Mouse (Mus musculus): ENCODE measurements around the gene Zc3h7a.
A peak's percentile ranks its signal among the peaks of the same experiment; 100 is the strongest.
"Not testable (repeated sequence)": the region's sequence is repeated elsewhere in the genome, so short reads cannot be mapped to it uniquely, and the experiment has no call there.

Gene Zc3h7a

GRCm38 (mm10) chr16:11176208-11176883 is at the start of gene Zc3h7a:
Zc3h7a (minus strand) TSS chr16:11176393.
- DNase-seq, result peak; percentile 87 to 90

- no peak for DNase-seq
Observed at GRCm38 (mm10) chr16:11217801-11218200, 41.6 kb upstream of the Zc3h7a start.

GRCm38 (mm10) chr16:11203600-11204390 is 27.6 kb upstream of the Zc3h7a start:
- no peak for DNase-seq

GRCm38 (mm10) chr16:11202571-11203554 is 26.7 kb upstream of the Zc3h7a start, which contains the start of gene Rsl1d1:
Rsl1d1 (minus strand) TSS chr16:11203331.
- peak; percentile 89 to 90 for DNase-seq

- no peak for DNase-seq
Observed at GRCm38 (mm10) chr16:11201740-11202394, 25.7 kb upstream of the Zc3h7a start.

- no peak for DNase-seq
Observed at GRCm38 (mm10) chr16:11200247-11200646, 24.1 kb upstream of the Zc3h7a start.

- DNase-seq, result no peak
Observed at GRCm38 (mm10) chr16:11198467-11198866, 22.3 kb upstream of the Zc3h7a start.

GRCm38 (mm10) chr16:11197052-11197451 is 20.9 kb upstream of the Zc3h7a start:
- no peak for DNase-seq

GRCm38 (mm10) chr16:11193231-11193630 is 17.0 kb upstream of the Zc3h7a start:
- no peak for DNase-seq

- peak; percentile 57 to 58 for DNase-seq
Observed at GRCm38 (mm10) chr16:11190150-11190549, 14.0 kb upstream of the Zc3h7a start.

- no peak for DNase-seq
Observed at GRCm38 (mm10) chr16:11177404-11177803, 1.2 kb upstream of the Zc3h7a start.

- DNase-seq, result no peak
Observed at GRCm38 (mm10) chr16:11176884-11177244, 671 bp upstream of the Zc3h7a start.

GRCm38 (mm10) chr16:11175489-11176207 is 545 bp downstream of the Zc3h7a start:
- no peak for DNase-seq

GRCm38 (mm10) chr16:11175100-11175488 is 1.1 kb downstream of the Zc3h7a start:
- DNase-seq, result no peak

GRCm38 (mm10) chr16:11174671-11175081 is 1.5 kb downstream of the Zc3h7a start:
- DNase-seq, result peak; percentile 36 to 40

GRCm38 (mm10) chr16:11171679-11172078 is 4.5 kb downstream of the Zc3h7a start:
- no peak for DNase-seq

GRCm38 (mm10) chr16:11166431-11166830 is 9.8 kb downstream of the Zc3h7a start:
- DNase-seq, result no peak

GRCm38 (mm10) chr16:11164695-11165255 is 11.4 kb downstream of the Zc3h7a start:
- DNase-seq, result no peak

- not testable (repeated sequence) for DNase-seq
Observed at GRCm38 (mm10) chr16:11157721-11158120, 18.5 kb downstream of the Zc3h7a start.

GRCm38 (mm10) chr16:11154500-11154899 is 21.7 kb downstream of the Zc3h7a start:
- no peak for DNase-seq

Data from cerebellum, postnatal 36 days (tissue).